Mouse (Mus musculus) right cerebral cortex, postnatal 36 days (tissue): ENCODE data around the gene Ptpn12.

Experiments used
- DNase-seq, 2 experiments: peaks; one replicate each; pipeline ENCODE4 v3.0.0; 2022; ENCODE audit warnings: low spot score in 2 of 2, mixed read lengths in 1 of 2

Gene Ptpn12

GRCm38 (mm10) chr5:21030226-21030625, 25.5 kb downstream of the Ptpn12 start:
- no peak for DNase-seq

GRCm38 (mm10) chr5:21017075-21017474, 38.6 kb downstream of the Ptpn12 start:
- DNase-seq = no peak

- no peak for DNase-seq
Measured at GRCm38 (mm10) chr5:21010908-21011307, 44.8 kb downstream of the Ptpn12 start.

- no peak for DNase-seq
Measured at GRCm38 (mm10) chr5:21002723-21003122, 53.0 kb downstream of the Ptpn12 start.

GRCm38 (mm10) chr5:21001622-21002315, 53.9 kb downstream of the Ptpn12 start:
- no peak for DNase-seq

GRCm38 (mm10) chr5:20998427-20998826, 57.3 kb downstream of the Ptpn12 start:
- no peak for DNase-seq

- DNase-seq = no peak
Measured at GRCm38 (mm10) chr5:20997555-20997954, 58.2 kb downstream of the Ptpn12 start.

GRCm38 (mm10) chr5:20990062-20990809, 65.5 kb downstream of the Ptpn12 start:
- DNase-seq = no peak

GRCm38 (mm10) chr5:20986271-20986670, 69.4 kb downstream of the Ptpn12 start:
- DNase-seq = no peak

- no peak for DNase-seq
Measured at GRCm38 (mm10) chr5:20983505-20983904, 72.2 kb downstream of the Ptpn12 start.

- no peak for DNase-seq
Measured at GRCm38 (mm10) chr5:20974690-20975089, 81.0 kb downstream of the Ptpn12 start.

- no peak for DNase-seq
Measured at GRCm38 (mm10) chr5:20973999-20974398, 81.7 kb downstream of the Ptpn12 start.

- no peak for DNase-seq
Measured at GRCm38 (mm10) chr5:20973069-20973468, 82.6 kb downstream of the Ptpn12 start.

- DNase-seq = peak in 1 of 2 experiments; percentile 7
Measured at GRCm38 (mm10) chr5:20968963-20969362, 86.7 kb downstream of the Ptpn12 start.

GRCm38 (mm10) chr5:20968493-20968892, 87.2 kb downstream of the Ptpn12 start:
- no peak for DNase-seq

- DNase-seq = no peak
Measured at GRCm38 (mm10) chr5:20967942-20968341, 87.8 kb downstream of the Ptpn12 start.

GRCm38 (mm10) chr5:20964446-20964845, 91.3 kb downstream of the Ptpn12 start:
- no peak for DNase-seq

- DNase-seq = no peak
Measured at GRCm38 (mm10) chr5:20963295-20963694, 92.4 kb downstream of the Ptpn12 start.

- no peak for DNase-seq
Measured at GRCm38 (mm10) chr5:20960927-20961326, 94.8 kb downstream of the Ptpn12 start.

- no peak for DNase-seq
Measured at GRCm38 (mm10) chr5:20956298-20956697, 99.4 kb downstream of the Ptpn12 start, which contains the start of gene Rsbn1l. Gene Rsbn1l, minus strand, starts transcription at chr5:20956398.

GRCm38 (mm10) chr5:20955114-20955835, 100.4 kb downstream of the Ptpn12 start:
- no peak for DNase-seq

- DNase-seq = no peak
Measured at GRCm38 (mm10) chr5:20952337-20952925, 103.3 kb downstream of the Ptpn12 start.
